Mouse (Mus musculus): ENCODE data around the gene Narf. TPM values are rescaled to one million over a fixed set of nuclear protein-coding genes. Genes with fewer than 3 reads are reported as not detected.

The Narf gene
- polyA plus RNA-seq, 1 experiment from 2014 or later = 70.9 TPM

Other genes with a start within 250 kb of the Narf start
- 150 and 154 TPM in 2 replicates for gene Csnk1d, start 245.9 kb upstream of the Narf start, polyA plus RNA-seq (2015; fragmentation: Nextera tagmentation; extraction: Ambion mirVana)
- gene Cd7, start 197.8 kb upstream of the Narf start, polyA plus RNA-seq (2015; fragmentation: Nextera tagmentation; extraction: Ambion mirVana) = 0.97 TPM in 1 of 2 replicates, not detected in the other
- 0.10 and 0.21 TPM in 2 replicates for gene Sectm1b, start 173.7 kb upstream of the Narf start, polyA plus RNA-seq (2015; fragmentation: Nextera tagmentation; extraction: Ambion mirVana)
- 0.41 TPM in 1 of 2 replicates, not detected in the other for gene Sectm1a, start 156.0 kb upstream of the Narf start, polyA plus RNA-seq (2015; fragmentation: Nextera tagmentation; extraction: Ambion mirVana)
- gene Tex19.2, start 118.6 kb upstream of the Narf start, polyA plus RNA-seq (2015; fragmentation: Nextera tagmentation; extraction: Ambion mirVana) = not detected in 2 replicates
- gene Tex19.1, start 91.1 kb upstream of the Narf start, polyA plus RNA-seq (2015; fragmentation: Nextera tagmentation; extraction: Ambion mirVana) = 0.10 and 0.20 TPM in 2 replicates
- 0.09 TPM in 1 of 2 replicates, not detected in the other for gene Uts2r, start 77.0 kb upstream of the Narf start, polyA plus RNA-seq (2015; fragmentation: Nextera tagmentation; extraction: Ambion mirVana)
- 11.3 and 11.8 TPM in 2 replicates for gene Hexdc, start 32.8 kb upstream of the Narf start, polyA plus RNA-seq (2015; fragmentation: Nextera tagmentation; extraction: Ambion mirVana)
- 30.8 and 39.7 TPM in 2 replicates for gene Ogfod3, start 32.5 kb upstream of the Narf start, polyA plus RNA-seq (2015; fragmentation: Nextera tagmentation; extraction: Ambion mirVana)
- gene Cybc1, start 7.9 kb upstream of the Narf start, polyA plus RNA-seq (2015; fragmentation: Nextera tagmentation; extraction: Ambion mirVana) = 40.4 and 41.0 TPM in 2 replicates
- 7.1 and 8.8 TPM in 2 replicates for gene Foxk2, start 22.7 kb downstream of the Narf start, polyA plus RNA-seq (2015; fragmentation: Nextera tagmentation; extraction: Ambion mirVana)
- 105 and 107 TPM in 2 replicates for gene Wdr45b, start 117.2 kb downstream of the Narf start, polyA plus RNA-seq (2015; fragmentation: Nextera tagmentation; extraction: Ambion mirVana)
- gene Rab40b, start 151.0 kb downstream of the Narf start, polyA plus RNA-seq (2015; fragmentation: Nextera tagmentation; extraction: Ambion mirVana) = 5.6 and 5.7 TPM in 2 replicates
- 8.9 and 11.5 TPM in 2 replicates for gene Fn3krp, start 184.1 kb downstream of the Narf start, polyA plus RNA-seq (2015; fragmentation: Nextera tagmentation; extraction: Ambion mirVana)
- 2.4 and 3.6 TPM in 2 replicates for gene Fn3k, start 197.7 kb downstream of the Narf start, polyA plus RNA-seq (2015; fragmentation: Nextera tagmentation; extraction: Ambion mirVana)
- 40.6 and 40.8 TPM in 2 replicates for gene Tbcd, start 214.7 kb downstream of the Narf start, polyA plus RNA-seq (2015; fragmentation: Nextera tagmentation; extraction: Ambion mirVana)